Mouse (Mus musculus): Measurements from ENCODE around the gene Tnfsf14. TPM values are rescaled to one million over a fixed set of nuclear protein-coding genes. Genes with fewer than 3 reads are reported as not detected.

The Tnfsf14 gene
- polyA plus RNA-seq, 1 experiment from 2014 or later, result 1.7 TPM

DNA sequence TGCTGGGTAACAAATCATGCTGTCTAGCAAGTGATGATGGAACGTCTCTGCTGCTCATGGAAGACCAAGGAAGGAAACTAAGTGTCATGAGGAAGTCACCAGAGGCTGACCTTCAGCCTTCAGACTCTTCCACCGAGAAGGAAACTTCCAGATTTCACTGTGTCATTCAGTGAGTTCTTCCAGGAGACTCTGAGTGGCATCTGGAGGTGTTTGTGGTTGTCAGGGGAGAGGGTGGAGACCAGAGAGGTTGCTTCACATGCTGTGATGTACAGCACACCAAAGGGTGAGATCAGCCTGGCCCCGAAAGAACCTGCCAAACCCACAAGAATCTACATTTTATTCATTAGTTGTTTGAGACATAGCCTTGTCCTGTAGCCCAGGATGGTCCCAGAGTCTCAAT, 11.1 kb downstream of the Tnfsf14 start:
- no peaks in the 10 kb centered on the region for H3K79me2 ChIP-seq (ENCODE audit: inconsistent target)
- WGBS (ENCODE audit: missing documents), result 36% methylated on average over 3 of the region's 3 CpGs
- no peaks in the 10 kb centered on the region for H3K36me3 ChIP-seq (ENCODE audit: inconsistent target)
- no peak overlapping the region for H3K27ac ChIP-seq
- H3K4me3 ChIP-seq (ENCODE audit: inconsistent target), result no peak overlapping the region

DNA sequence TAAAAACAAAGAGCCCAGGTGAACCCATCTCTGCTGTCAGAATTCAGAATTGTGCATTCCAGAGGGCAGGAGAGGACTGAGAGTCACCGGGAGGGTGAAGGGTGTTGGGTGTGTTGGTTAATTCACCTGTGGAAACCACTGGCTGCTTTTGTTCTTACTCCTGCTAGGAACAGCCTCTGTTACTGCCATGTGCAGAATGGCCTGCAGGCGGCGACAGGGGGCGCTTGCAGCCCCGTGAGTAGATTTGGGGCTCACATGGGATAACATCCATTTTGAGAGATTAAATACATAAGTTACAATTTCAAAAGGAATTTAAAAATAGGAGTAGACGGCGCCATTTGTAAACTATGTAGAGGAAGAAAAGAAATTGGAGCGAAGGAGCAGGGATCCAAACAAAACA, 13.6 kb downstream of the Tnfsf14 start:
- no peak overlapping the region for H3K27ac ChIP-seq
- no peaks in the 10 kb centered on the region for H3K36me3 ChIP-seq (ENCODE audit: inconsistent target)
- 50% methylated on average over 8 of the region's 8 CpGs for WGBS (ENCODE audit: missing documents)
- H3K4me3 ChIP-seq (ENCODE audit: inconsistent target), result no peak overlapping the region
- H3K79me2 ChIP-seq (ENCODE audit: inconsistent target), result no peaks in the 10 kb centered on the region

DNA sequence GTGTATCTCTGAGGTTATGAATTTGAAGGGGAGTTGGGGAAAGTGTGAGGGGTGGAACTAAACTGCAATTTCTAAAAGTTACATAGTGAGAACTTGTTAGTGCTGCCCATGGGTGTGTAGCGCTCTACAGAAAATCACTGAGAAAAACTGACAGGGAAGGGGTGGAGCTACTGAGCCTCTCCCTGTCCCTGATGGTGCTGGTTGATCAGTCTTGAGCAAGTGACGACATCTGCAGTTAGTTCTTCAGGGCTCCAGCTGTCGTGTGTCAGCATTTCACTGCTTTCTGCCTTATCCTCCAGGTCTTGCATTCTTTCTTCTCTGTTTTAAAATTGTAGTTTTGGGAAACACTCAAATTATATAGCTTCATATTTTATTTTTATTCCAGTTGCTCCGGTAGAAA, 20.6 kb downstream of the Tnfsf14 start:
- Histone ChIP-seq H3K36me3 (ENCODE audit: inconsistent target) (no peaks in the 10 kb centered on the region), H3K4me3 (ENCODE audit: inconsistent target) (no peak overlapping the region), H3K27ac (no peak overlapping the region), H3K79me2 (ENCODE audit: inconsistent target) (no peaks in the 10 kb centered on the region)
- WGBS (ENCODE audit: missing documents), result 68% methylated on average over 4 of the region's 4 CpGs

DNA sequence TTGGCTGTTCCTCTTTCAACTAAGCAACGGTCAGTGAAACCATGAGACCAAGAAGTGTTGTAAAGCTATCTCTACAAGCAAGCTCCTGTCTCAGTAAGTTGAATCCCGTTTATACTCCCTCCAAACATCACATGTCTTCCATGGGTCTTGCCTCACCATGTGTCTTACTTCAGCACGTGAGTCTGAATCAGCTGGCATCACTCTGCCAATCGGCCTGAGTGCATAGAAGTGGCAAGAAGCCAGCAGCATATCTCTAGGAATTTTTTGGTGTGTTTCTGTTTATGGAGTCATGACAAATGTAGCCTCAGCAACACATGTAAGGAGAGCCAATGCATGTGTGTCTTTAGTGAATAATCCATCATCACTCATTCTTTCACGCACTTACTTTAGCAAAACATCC, 21.6 kb downstream of the Tnfsf14 start:
- H3K36me3 ChIP-seq (ENCODE audit: inconsistent target), result no peaks in the 10 kb centered on the region
- H3K27ac ChIP-seq, result peak overlapping the region; percentile 42
- H3K79me2 ChIP-seq (ENCODE audit: inconsistent target), result no peaks in the 10 kb centered on the region
- 47% methylated on average over 4 of the region's 5 CpGs for WGBS (ENCODE audit: missing documents)
- no peak overlapping the region for H3K4me3 ChIP-seq (ENCODE audit: inconsistent target)

DNA sequence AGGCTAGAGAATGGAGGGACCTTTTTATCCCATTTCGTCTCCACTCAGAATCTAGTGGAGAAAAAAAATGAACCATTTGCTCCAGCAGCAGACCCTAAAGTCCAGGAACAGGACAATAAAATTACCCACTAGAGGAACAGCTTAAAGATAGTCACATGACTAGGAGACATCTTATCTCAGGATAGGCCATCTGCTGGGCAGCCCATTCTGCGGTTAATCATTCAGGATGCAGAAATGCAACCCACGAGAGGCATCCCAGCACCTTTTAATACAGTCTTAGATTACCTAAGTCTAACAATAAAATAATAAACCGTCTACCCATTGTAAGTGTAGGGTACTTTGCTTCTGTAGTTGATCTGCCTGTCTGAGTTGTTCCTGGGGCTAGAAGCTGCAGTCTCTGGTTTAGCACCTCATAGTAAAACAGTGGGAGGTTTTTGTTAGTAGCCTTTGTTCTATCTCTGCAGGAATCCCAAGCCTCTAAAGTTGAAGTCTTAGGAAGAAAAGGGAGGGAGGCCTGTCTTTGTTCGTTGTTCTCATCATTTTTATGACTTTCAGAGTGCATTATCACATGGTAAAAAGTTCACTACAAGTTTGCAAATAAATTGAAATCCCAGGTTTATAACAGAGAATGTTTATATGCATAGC, 23.2 kb downstream of the Tnfsf14 start:
- Histone ChIP-seq H3K79me2 (ENCODE audit: inconsistent target) (no peaks in the 10 kb centered on the region), H3K36me3 (ENCODE audit: inconsistent target) (no peaks in the 10 kb centered on the region), H3K27ac (no peak overlapping the region), H3K4me3 (ENCODE audit: inconsistent target) (no peak overlapping the region)
- WGBS (ENCODE audit: missing documents), result 85% methylated on average over 5 of the region's 5 CpGs

DNA sequence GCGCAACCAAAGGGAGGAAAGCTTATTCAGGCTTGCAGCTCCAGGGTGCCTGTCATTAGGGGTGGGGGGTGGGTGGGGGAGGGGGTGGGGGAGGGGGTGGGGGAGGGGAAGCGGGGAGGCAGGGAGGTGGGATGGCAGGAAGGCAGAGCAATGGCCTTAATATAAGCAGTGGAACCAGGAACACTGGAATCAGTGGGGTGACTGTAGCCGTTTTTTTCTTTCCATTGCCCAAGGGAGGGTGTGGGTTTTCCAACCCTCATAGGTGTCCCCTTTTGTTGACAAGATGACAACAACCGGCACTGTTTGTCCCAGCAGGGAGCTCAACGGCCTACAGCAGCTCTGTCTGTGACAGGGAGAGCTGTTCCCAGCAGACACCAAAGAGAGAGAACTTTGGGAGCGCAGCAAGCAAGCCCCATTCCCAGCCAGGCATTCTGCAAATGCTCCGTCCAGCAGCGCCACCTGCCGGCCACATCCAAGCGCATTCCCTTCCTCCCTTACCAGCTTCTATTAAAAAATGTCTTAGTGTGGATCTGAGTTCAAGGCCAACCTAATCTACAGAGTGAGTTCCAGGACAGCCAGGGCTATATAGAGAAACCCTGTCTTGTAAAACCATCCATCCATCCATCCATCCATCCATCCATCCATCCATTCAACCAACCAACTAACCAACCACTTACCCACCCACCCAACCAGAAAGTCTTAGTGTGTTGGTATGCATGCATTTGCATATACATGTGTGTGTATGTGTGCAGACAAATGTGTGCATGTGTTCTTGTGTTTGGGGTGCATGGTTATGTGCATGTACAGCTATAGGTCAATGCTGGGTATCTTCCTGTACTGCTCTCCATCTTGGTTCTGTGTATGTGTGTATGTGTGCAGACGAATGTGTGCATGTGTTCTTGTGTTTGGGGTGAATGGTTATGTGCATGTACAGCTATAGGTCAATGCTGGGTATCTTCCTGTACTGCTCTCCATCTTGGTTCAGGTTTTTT, 26.9 kb downstream of the Tnfsf14 start:
- WGBS (ENCODE audit: missing documents), result 13% methylated on average over 10 of the region's 11 CpGs
- no peak overlapping the region for H3K4me3 ChIP-seq (ENCODE audit: inconsistent target)
- H3K79me2 ChIP-seq (ENCODE audit: inconsistent target), result no peaks in the 10 kb centered on the region
- H3K36me3 ChIP-seq (ENCODE audit: inconsistent target), result no peaks in the 10 kb centered on the region
- H3K27ac ChIP-seq, result no peak overlapping the region

DNA sequence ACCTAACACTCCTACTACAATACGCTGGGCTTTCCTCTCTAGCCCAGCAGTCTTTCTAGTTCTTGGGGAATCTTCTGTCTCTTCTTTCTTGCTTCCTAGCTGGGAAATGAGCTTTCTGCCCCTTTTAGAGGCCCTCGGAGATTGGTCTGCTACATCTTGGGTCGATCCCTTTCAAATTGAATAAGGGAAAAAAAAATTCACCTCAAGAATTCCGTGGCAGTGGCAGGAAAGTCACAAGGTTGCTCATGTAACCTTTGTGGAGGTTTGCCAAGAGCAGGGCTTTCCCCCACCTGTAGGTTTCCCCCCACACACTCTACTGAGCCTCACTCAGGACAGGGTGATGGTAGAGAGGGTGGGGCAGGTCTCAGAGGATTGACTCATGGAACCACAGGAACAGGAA, 40.2 kb downstream of the Tnfsf14 start:
- WGBS (ENCODE audit: missing documents), result 73% methylated on average over 4 of the region's 4 CpGs
- no peak overlapping the region for H3K27ac ChIP-seq
- no peak overlapping the region for H3K4me3 ChIP-seq (ENCODE audit: inconsistent target)

DNA sequence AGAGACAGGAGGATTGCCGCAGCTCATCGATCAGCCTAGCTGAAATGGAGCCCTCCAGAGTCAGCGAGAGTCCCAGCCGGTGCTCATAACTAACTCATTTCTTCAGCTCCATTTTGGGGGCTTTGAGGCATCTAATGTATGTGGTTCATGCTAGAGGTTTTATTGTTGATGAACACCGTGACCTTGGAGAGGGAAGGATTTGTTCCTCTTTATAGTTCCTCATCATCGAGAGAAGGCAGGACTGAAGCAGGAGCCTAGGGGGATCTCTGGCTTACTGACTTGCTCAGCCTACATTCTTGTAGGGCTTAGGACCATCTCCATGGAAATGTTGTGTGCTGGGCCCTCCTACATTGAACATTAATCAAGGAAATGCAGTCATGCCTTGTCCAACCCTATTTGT, 41.0 kb downstream of the Tnfsf14 start:
- 60% methylated on average over 6 of the region's 6 CpGs for WGBS (ENCODE audit: missing documents)
- no peak overlapping the region for H3K4me3 ChIP-seq (ENCODE audit: inconsistent target)
- H3K36me3 ChIP-seq (ENCODE audit: inconsistent target), result no peaks in the 10 kb centered on the region
- no peak overlapping the region for H3K27ac ChIP-seq
- H3K79me2 ChIP-seq (ENCODE audit: inconsistent target), result no peaks in the 10 kb centered on the region

More for the DNA sequence above, 40.2 kb downstream of the Tnfsf14 start:
- no peaks in the 10 kb centered on the region for H3K79me2 ChIP-seq (ENCODE audit: inconsistent target)
- no peaks in the 10 kb centered on the region for H3K36me3 ChIP-seq (ENCODE audit: inconsistent target)

DNA sequence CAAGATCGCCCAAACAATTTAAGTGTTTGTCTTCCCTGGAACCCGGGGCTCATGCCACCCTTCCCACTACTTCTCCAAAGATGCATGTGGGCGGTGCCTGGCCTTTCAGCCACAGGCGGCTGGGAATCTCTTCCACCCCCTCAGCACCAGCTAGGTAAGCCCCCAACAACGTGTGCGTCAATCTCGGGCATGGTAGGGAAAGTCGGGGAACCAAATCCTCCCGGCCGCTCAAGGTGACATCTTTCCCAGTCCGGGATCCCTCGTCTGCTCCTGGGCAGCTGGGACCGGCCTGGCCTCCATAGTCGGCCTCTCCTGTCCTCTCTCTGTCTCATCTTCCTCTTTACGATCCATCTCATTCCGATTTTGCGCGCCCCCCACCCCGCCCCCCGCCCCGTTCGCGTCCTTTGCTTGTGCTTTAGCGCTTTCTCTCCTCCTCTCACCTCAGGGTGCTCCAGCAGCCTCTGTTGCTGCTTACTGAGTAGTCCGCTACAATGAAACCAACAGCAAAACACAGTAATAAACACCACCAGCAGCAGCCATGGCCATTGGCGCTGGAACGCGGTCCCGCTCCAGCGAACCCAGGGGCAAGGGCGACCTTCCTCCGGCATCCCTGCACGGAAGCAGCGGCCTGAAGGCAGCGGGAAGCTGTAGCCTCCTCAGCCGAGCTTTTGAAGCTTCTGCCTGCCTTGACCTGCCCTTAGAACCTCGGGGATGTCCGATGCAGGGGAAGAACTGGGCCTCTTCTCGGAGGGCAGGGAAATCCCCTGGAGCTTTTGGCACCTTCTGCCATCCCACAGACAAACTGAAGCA, 44.8 kb downstream of the Tnfsf14 start, which contains the start of gene Cd70:
Gene Cd70 (minus strand): TSS at position 784 of the 810 bp plus-strand sequence.
- WGBS (ENCODE audit: missing documents), result 11% methylated on average over 39 of the region's 39 CpGs
- H3K4me3 ChIP-seq (ENCODE audit: inconsistent target), result no peak within 1 kb of the TSS

DNA sequence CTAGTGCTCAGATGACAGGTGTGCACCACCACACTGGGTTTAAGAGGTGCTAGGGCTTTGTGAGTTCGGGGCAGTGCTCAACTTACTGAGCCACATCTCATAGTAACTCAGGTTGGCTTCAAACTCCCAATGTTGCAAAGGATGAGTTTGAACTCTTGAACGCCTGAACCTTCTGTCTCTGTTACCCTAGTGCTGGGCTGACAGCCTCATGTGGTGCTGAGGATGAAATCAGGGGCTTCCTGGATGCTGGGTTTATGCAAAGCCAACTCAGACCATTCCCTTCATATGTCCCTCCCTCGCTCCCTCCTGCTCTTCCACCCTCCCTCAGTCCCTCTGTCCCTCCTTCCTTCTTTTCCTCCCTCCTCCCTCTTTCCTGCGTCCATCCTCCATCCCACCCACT, 45.6 kb downstream of the Tnfsf14 start:
- 91% methylated on average over 4 of the region's 4 CpGs for WGBS (ENCODE audit: missing documents)
- Histone ChIP-seq H3K36me3 (ENCODE audit: inconsistent target) (no peaks in the 10 kb centered on the region), H3K4me3 (ENCODE audit: inconsistent target) (no peak overlapping the region), H3K27ac (no peak overlapping the region), H3K79me2 (ENCODE audit: inconsistent target) (no peaks in the 10 kb centered on the region)

More for the DNA sequence above, 44.8 kb downstream of the Tnfsf14 start, which contains the start of gene Cd70:
- no peaks in the 10 kb centered on the region for H3K79me2 ChIP-seq (ENCODE audit: inconsistent target)
- no peaks in the 10 kb centered on the region for H3K36me3 ChIP-seq (ENCODE audit: inconsistent target)
- no peak within 1 kb of the TSS for H3K27ac ChIP-seq

DNA sequence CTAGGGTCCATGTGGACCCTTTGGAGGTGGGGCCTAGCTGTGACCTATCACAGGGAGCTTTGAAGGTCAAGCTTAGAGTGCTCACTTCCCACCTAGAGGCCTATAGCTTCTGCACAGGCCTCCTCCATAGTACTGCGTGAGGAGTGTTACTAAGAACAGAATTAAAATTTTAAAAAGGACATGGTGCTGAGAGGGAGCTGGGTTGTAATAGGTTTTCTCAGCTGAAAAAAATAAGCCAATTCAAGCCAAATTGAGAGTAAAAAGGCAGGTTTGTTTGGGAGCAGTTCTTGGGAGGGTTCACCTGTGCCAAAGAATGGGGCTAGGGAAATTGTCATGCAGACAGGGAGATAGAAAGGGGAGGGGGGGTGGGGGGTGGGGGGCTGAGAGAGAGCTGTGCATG, 48.9 kb downstream of the Tnfsf14 start:
- Histone ChIP-seq H3K36me3 (ENCODE audit: inconsistent target) (no peaks in the 10 kb centered on the region), H3K79me2 (ENCODE audit: inconsistent target) (no peaks in the 10 kb centered on the region), H3K27ac (no peak overlapping the region), H3K4me3 (ENCODE audit: inconsistent target) (no peak overlapping the region)
- 92% methylated on average over 1 of the region's 1 CpGs for WGBS (ENCODE audit: missing documents)

DNA sequence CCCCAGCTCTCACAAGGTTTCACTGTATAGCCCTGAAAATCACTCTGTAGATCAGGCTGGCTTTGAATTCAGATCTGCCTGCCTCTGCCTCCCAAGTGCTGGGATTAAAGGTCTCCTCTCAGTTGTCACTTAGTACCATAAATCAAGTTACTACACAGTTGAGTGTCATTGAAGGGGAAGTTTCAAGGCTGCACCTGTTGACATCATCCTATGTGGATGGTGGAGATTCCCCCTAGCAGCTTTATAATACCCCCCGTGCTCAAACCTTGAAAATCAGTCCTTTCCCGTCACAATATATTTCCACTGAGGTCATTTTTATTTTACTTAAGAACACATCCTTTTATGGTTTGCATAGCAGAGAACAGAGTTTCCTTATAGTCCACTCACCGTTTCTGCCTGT, 50.3 kb downstream of the Tnfsf14 start:
- no peak overlapping the region for H3K27ac ChIP-seq
- no peaks in the 10 kb centered on the region for H3K36me3 ChIP-seq (ENCODE audit: inconsistent target)
- no peaks in the 10 kb centered on the region for H3K79me2 ChIP-seq (ENCODE audit: inconsistent target)
- WGBS (ENCODE audit: missing documents), result 86% methylated on average over 3 of the region's 3 CpGs
- no peak overlapping the region for H3K4me3 ChIP-seq (ENCODE audit: inconsistent target)

DNA sequence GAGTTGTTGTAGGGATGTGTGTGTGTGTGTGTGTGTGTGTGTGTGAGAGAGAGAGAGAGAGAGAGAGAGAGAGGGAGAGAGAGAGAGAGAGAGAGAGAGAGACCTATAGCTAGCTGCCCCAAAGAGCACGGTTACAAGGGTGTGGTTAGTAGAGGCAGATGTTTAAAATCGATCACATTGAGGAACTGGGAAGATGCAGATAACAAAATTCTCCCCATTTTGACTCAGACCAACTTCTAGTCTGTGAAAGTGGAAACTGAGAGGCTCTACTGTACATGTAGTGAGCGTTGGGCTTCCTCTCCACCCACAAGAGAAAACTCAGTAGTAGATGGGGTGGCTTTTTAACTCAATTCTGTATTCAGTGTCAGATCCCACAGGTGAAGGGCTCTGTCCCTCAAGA, 54.3 kb downstream of the Tnfsf14 start:
- WGBS (ENCODE audit: missing documents), result 94% methylated on average over 2 of the region's 3 CpGs
- H3K27ac ChIP-seq, result no peak overlapping the region

More for the DNA sequence above, 54.3 kb downstream of the Tnfsf14 start:
- no peaks in the 10 kb centered on the region for H3K36me3 ChIP-seq (ENCODE audit: inconsistent target)
- H3K4me3 ChIP-seq (ENCODE audit: inconsistent target), result no peak overlapping the region
- no peaks in the 10 kb centered on the region for H3K79me2 ChIP-seq (ENCODE audit: inconsistent target)

Data from macrophage (primary cell).